Mouse (Mus musculus) right cerebral cortex, adult 18-20 months (tissue): ENCODE measurements around the gene Zbtb43.

Experiments
- DNase-seq: peaks from one replicate; pipeline ENCODE4 v3.0.0; 2022; ENCODE audit warnings: mixed read lengths

Gene Zbtb43

DNA sequence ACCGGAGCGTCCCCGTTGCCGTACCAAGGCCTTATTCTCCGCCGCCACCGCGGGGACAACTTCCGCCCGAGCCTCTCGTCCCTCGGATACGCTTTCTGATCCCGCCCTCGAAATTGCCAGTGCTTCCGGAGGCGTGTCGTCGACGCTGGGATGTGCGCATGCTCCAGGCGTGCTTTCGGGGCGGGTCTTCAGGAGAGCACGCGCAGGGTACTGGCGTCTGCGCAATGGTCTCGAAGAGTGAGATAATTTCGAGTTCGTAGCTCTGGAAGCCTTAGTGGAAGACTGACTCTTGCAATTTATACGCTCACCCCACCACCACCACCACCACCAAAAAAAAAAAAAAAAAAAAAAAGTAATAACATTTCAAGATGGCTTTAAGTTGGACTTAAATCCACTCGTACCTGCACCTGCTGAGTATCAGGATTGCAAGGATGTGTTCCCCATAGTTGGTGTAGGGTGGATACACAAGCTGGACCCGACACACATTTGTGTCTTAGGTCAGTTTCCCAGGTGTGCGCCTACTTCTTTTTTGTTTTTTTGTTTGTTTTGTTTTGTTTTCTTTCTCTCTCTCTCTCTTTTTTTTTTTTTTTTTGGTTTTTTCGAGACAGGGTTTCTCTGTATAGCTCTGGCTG lies at the start of gene Zbtb43:
Gene Zbtb43, minus strand, starts transcription at position 94 of the 632 bp plus-strand sequence.
- peak; percentile 97 for DNase-seq

DNA sequence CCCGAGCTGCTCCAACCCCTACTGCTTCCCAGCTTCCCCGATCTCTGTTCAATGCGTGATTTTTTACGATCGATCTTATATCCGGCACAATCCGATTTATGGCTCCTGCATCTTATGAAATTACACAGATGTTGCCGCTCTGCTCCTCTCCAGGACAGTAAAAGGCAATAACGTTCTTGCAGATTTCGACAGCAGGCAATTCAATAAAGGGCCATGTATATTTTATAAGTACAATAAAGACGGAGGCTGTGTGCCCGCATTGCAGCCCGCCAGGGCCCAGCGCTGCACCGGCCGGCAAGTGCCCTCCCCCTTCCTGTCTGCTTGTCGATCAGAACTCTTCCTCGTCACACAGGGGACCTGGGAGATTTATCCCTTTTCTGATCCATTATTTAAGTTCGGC lies 47.5 kb upstream of the Zbtb43 start:
- DNase-seq = no peak

DNA sequence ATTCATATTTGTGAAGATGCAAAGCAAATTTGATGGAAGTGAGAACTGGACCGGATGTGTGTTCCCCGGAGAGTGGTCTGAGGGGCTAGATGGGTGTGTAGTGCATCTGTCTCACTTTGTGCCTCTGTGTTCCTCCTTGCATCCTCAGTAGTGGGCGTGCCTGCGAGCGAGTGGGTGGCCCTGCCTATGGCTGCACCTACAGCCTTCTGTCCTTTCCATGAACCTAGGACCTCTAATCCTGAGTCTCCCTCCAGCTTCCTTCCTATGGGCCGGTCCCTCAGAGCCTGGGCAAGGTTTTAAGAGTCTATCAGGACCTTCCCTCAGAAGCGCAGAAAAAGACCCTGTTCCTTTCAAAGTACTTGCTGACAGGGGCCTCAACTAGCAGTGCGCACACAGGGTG lies 47.1 kb upstream of the Zbtb43 start:
- no peak for DNase-seq

DNA sequence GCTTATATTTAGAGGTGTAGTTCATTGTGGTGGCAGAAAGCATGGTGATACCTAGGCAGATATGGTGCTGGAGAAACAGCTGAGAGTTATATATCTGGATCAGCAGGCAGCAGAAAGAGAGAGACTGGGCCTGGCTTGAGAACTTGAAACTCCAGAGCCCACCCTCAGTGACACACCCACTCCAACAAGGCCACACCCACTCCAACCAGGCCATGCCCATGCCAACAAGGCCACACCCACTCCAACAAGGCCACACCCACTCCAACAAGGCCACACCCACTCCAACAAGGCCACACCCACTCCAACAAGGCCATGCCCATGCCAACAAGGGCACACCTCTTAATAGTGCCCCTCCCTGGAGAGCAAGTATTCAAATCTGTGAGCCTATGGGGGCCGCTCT lies 42.4 kb upstream of the Zbtb43 start:
- DNase-seq = no peak

DNA sequence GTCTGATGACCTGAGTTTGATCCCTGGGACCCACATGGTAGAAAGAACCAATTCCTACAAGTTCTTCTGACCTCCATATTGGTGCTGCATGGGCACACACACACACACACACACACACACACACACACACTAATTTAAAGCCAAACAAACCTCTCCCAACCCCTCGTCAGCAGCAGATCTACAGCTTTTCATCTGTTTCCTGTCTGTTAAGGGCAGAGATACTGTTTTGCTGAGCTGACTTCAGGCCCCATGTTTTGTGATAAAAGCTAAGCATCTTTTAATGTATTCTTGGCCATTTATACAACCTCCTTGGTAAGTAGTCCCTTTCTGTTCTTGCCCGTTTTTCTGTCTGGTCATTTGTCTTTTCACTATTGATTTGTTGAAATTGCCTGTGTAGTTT lies 34.2 kb upstream of the Zbtb43 start:
- no peak for DNase-seq

DNA sequence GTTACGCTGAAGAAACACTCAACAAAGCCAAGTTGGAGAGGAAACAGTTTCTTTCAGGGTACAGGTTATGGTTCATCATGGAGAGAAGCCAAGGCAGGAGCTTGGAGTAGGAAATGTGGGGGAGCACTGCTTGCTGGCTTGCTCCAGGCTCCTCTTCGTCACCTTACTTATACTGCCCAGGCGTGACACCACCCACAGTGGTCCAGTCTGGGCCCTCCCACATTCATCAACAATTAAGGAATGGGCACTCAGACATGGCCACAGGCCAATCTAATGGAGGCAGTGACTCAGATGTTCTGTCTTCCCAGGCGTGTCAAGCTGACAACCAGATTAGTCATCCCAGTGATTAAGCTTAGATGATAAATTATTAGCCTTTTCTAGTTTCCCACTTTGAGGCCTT lies 29.9 kb upstream of the Zbtb43 start:
- DNase-seq = no peak

DNA sequence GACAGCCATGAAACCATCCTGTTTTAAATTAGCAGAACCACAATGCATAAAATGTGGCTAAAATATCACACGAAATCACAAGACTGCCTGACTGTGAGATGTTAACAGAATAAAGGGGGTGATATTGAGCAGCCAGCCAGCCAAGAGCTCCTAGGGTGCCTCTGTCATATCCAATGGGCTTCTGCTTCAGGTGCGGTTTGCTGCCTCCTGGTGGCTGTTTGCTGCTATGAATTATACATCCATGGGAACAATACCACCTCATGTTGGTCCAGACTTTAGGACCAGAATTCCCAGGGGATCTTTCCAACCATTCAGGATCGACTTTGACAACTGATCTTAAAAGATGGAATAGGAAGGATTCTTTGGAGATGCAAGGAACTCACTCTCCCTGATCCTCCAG lies 27.3 kb upstream of the Zbtb43 start:
- no peak for DNase-seq

DNA sequence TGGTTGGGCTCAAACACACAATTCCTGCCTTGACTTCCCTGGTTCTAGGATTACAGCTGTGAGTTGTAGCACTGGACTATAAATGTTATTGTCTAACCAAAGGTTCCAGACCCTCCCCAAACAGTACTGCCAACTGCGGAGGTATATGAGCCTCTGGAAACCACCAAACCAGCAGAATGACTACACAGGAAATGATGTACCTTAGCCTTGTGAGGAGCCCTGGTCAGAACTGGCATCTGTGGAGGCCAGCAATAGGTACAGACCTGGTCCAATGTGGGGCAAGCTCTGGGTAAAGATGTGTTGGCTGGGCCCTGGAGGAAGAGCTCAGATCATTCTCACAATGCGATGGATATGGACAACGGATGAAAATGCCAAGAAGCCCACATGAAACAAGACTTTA lies 23.7 kb upstream of the Zbtb43 start:
- no peak for DNase-seq

DNA sequence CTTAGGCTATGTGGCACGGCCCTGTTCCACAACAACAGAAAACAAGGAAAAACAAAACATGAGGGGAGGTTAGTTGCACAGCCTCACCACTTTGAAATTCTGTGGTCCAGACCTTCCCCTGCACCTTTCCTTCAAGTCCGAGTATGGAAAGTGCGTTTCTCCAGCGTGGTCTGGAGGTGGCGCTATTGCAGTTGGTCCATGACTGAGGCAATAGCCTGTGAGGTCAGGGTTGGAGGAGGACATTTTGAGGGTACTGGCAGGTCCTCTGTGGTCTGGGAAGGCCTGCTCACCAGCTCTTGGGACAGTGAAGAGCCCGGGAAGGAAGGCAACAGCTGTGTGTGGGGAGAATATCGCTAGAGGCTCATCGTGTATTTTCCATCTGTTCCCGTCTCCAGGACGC lies 21.2 kb upstream of the Zbtb43 start:
- DNase-seq = peak; percentile 39

DNA sequence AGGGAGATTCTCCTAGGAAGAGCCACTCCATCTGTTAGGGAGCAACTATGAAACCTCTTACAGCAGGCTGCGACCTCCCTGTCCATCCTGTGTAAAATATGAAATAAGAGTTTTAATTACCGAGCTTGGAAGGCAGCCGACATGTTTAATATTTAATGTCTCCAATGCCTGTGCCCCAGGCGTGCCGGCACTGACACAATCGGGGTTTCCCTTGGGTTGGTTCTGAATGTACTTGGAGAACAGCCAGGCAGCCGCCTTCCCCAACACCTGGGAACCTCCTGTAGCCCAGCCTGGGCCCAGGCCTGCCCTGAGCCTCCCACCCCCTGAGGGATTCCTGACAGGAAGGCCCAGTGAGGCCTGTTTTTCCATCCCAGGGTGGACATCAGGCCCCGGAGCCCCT lies 19.0 kb upstream of the Zbtb43 start:
- no peak for DNase-seq

DNA sequence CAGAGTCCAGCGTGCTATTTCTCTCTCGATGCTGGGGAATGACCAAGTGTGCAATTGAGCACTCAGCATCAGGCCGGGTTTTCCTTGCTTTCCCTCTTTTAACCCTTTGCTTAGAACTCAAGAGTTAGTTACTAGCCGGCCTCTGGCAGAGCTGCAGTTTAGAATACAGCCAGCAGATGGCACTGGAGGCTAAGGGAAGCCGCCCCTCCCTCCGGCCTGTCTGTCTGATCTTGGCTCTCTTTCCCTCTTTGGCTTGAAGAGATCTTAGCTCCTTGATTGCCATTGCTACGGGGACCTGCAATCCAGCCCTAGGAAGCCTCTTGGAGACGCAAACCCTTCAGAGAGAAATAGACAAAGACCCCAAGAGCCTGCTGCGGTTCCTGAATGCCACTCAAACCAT lies 18.5 kb upstream of the Zbtb43 start:
- peak; percentile 61 for DNase-seq

DNA sequence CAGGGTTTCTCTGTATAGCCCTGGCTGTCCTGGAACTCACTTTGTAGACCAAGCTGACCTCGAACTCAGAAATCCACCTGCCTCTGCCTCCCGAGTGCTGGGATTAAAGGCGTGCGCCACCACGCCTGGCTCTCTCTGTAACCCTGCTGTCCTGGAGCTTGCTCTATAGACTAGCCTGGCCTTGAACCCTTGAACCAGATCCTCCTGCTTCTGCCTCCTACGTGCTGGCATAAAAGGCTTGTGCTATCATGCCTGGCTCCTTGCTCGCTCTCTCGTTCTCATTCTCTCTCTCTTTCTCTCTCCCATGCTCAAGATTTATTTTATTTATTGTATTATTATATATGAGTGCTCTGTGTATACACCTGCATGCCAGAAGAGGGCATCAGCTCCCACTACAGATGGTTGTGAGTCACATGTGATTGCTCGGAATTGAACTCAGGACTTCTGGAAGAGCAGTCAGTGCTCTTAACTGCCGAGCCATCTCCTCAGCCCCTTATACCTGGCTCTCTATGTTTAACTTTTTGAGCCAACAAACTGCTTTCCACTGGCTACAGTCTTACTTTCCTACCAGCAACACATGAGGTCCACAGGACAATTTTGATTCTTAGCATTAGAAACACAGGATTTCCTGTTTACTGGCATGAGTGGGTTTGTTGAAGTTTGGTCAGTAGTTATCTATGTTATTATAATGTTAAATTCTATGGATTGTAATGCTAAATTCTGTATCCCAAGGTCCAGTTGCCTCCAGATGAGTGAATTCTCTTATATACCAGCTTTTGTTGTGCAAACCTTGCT lies 9.8 kb upstream of the Zbtb43 start:
- DNase-seq = no peak

DNA sequence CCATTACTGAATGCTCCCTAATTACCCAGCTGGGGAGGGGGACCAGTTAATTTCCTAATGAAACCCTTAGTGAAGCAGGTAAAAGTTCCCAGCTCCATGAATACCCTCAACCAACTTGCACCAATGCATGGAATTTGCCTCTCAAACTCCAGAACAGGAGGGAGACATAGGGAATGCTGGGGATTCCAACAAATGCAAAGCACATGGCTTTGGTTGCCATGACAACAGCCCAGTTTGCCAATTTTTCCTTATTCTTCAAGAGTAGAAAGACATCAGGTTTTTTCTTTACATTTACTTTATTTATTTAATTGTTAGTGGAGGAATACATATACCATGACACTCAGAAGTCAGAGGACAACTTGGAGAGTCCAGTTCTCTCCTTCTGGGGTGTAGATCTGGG lies 7.6 kb upstream of the Zbtb43 start:
- DNase-seq = peak; percentile 78

DNA sequence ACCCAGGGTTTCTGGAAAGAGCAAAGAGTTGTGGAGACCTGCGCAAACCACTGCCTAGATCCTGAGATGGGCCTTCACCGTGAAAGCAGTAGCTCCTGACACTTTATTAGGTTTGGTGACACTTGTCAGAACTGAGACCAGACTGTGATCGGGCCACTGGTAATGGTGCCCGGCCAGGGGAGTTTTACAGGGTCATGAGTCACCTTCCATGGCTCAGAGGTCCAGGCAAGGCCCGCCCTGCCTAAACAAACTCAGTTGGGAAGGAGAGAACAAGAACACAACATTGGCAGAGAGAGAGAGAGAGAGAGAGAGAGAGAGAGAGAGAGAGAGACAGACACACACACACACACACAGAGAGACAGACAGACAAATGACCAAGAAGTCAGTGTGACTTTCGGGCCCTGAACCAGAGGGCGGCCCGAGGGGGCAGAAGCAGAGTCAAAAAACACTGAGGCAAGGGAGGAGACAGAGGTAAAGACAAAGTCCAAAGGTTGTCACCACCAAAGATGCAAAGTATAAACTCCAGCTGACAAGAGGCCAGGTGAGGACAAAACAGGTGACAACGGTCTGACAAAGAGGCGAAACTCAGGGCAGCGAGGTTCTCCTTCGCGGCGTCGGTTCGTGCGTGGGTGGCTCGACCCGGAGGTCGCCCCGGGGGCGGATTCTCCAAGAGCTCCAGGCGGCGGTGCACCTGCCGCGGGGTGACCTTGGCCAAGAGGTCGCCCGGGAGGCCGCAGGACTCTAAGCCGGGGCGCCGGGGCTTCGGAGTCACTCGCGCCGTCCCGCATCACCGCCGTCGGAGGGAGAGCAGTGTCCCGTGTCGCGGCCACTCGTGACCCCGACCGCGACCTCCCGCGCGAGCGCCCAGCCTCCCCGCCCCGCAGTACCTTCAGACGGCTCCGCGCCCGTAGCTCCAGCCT lies 553 bp downstream of the Zbtb43 start:
- DNase-seq = no peak

DNA sequence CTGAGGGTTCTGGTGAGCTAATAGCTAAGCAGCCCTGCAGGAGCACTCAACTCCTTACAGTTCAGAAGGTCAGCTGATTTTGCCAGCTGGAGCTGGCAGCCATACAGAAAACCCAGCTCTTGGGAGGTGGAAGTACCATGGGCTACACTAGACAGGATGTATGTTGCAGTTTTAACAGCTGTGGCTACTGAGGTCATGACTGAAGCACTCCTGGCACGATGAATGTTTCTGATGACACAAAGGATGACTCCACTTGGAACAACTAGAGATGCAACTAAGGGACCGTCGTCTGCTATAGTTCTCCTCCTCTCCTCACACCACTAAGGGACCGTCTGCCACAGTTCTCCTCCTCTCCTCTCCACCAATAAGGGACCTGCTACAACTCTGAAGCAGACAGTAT lies 2.4 kb downstream of the Zbtb43 start:
- no peak for DNase-seq

DNA sequence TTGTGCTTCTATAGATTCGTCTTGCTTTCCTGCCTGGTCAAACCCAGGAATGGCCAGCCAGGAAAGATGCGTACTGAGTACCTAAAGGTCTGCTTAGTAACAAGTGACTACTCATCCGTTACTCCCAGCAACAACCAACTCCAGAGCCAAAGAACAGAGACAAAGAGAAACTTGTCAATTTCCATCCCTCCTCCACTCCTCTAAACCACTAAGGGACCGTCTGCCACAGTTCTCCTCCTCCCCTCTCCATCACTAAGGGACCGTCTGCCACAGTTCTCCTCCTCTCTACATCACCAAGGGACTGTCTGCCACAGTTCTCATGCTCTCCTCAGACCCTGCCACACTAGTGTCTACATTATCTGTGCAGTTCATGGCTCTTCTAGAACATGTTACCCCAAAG lies 3.1 kb downstream of the Zbtb43 start:
- DNase-seq = no peak

DNA sequence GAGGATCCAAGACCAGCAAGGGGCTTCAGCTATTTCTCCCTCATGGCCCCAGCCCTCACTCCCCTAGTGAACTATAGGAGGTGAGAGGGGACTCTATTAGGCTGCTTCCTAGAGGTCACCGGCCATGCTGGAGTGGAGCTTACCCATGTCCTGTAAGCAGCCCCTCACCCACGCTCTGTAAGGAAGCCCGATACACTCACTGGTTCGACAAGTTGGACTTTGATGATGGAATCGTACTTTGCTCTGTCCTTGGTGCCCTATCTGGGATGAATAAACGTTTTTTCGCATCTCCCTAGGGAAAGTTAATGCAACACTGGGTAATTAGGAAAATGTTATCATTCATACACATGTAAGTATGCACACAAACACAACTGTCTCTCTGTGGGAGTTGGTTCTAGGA lies 6.3 kb downstream of the Zbtb43 start:
- no peak for DNase-seq

DNA sequence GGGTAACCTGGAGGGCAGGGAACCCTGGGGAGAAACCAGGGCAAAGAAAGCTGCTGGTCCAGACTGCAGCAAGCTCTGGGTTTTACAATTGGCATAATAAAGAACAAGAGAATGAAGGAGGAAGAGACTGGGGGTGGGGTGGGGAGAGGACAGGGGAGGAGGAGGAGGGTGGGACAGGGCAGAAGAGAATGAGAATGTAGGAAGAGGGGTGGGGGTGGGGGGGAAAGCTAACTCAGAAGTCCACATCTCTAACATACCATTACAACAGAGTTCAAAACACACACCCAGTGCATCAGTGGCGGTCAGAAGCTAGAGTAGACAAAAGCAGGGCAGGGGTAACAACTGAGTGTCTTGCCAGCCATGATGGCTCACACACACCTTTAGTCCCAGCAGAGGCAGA lies 7.3 kb downstream of the Zbtb43 start:
- DNase-seq = no peak

DNA sequence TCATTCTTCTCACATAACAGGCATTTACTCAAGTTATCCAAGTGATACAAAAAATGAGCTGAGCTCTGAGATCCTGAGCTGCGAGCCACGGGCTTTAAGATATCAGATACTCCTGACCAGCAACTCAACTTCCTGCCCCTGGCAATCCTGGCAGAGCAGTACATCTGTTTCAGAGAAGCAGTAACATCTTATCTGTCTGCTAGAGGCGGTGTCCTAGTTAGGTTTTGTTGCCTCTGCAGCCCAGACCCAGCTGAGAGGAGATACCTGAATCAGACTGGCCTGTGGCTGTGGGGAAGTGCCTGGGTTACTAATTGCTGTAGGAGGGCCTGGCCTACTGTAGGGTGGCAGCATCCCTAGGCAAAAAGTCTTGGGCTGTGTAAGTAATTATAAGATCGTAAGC lies 8.7 kb downstream of the Zbtb43 start:
- no peak for DNase-seq

DNA sequence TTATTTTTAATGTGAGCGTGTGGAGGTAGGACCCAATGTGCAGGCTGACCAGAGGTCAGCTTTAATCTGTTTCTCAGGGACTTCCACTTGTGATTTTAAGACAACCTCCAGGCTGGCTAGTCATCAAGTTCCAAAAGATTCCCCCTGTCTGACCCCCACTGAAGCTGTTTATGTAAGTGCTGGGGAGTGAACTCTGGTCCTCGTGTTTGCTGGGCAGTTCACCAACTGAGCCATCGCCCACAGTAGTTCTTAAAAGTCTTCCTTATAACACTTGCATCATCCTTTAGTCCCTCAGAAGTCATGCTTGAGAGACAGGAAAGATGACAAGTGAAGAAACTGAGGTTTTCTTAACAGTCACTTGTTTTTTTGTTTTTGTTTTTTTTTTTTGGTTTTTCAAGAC lies 11.7 kb downstream of the Zbtb43 start:
- DNase-seq = no peak

DNA sequence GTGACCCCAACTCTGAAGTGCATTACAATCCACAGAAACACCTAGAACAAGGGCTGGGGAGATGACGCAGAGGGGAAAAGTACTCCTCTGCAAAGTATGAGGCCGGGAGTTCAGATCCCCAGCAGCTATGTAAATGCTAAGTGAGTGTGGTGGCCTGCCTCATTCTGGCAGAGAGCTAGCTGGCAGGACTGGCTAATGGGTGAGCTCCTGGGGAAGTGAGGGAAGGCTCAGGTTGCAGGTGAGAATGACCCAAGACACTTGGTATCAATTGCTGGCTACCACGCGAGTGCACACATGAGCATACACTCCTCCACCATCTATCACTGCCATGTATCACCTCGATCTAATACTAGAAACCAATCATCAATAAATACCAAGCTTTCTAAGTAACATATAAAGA lies 12.1 kb downstream of the Zbtb43 start:
- DNase-seq = no peak

DNA sequence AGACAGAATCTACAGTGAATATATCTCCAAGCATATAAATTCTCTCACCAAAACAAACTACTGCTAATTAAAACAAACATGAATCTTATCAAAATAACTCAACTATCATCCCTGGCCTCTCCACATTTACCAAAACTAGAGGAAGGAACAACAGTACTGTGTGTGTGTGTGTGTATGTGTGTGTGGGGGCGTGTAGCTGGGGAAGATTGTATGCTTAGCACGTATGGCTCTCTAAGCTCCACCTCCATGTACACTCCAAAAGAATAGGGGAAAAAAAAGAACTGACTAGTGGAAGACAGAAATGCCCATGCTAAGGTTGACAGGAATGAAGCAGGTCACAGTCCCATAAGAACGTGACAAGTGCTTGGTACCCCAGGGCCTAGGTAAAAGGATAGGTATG lies 13.0 kb downstream of the Zbtb43 start:
- no peak for DNase-seq

DNA sequence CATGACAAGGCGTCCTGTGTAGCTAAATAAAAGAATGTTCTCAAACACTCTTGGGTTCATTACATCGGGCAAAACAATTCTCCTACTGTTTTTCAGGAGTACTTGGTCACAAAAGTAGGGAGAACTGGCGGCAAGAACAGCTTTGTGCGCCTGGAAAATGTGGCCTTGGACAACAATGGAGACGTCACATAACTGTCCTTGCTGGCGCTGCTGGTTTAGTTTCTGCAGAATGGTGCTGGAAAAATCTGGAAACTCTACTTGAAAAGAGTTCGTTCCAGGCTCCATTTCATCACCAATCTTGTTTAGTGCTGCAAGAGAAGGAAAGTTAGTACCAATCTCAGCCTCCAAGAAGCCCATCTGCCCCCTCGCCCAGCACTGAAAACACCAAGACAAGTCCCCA lies 13.5 kb downstream of the Zbtb43 start:
- DNase-seq = no peak

DNA sequence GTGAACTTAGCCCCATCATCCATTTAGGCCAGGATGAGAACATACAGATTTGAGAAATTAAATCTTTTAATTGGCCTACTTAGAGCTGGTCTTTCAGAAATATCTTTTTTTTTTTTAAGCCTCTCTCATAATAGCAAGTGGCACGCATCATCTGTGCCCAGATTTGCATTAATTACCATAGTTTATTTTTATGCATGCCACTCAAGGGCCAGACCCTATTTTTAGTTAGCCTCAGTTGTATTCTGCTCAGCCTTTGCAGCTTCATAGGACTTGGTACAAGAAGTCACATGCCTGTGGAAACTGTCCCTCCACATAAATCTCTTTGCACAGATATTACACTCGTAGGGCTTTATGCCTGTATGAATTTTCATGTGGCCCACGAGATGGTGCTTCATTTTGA lies 14.9 kb downstream of the Zbtb43 start:
- peak; percentile 57 for DNase-seq
